Mouse (Mus musculus) NIH3T3 (cell line): ENCODE data around the gene Vopp1.
"Not testable (repeated sequence)": the region's sequence is repeated elsewhere in the genome, so short reads cannot be mapped to it uniquely, and the experiment has no call there.

ENCODE experiments used
- DNase-seq: peaks from one replicate; pipeline ENCODE4 v3.0.0-alpha.2; 2012; ENCODE audit warnings: low read depth

The Vopp1 gene

DNA sequence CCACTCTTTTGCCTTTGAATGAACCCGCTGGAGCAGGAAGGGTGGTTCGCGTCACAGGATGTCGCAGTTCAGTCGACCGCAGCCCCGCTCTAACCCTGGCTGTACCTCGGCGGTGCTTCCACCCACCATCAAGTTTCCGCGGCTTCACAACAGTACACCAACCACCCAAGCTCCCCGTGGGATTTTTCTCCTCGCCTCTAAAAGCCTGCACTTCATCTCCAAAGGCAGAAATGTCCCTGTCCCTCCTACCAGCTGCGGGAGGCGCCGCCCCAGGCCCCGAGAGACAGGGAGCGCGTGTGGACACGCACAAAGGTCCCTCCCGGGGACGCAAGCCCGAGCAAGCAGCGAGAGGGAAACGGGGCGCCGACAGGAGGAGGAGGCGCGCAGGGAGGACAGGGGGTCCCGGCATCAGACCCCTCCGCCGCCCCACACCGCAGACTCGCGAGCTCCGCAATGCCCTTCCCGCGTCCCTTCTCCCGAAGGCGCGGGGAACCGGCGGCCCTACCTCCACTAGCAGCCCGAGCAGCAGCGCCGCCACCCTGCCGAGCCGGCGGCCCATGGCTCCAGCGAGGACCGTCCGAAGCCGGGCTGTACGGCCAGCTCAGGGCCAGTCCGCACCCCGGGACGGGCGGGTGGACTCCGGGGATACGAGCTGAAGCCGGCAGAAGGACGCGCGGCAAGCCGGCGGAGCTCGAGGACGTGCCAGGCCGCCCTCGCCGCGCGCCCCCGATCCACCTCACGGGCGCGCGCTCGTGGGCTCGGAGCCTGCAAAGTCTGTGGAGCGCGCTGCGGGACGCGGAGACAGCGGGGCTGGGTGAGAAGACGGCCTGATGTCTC, at the start of gene Vopp1:
Gene Vopp1, minus strand, starts transcription at position 738 of the 837 bp plus-strand sequence.
- peak; percentile 92 for DNase-seq

DNA sequence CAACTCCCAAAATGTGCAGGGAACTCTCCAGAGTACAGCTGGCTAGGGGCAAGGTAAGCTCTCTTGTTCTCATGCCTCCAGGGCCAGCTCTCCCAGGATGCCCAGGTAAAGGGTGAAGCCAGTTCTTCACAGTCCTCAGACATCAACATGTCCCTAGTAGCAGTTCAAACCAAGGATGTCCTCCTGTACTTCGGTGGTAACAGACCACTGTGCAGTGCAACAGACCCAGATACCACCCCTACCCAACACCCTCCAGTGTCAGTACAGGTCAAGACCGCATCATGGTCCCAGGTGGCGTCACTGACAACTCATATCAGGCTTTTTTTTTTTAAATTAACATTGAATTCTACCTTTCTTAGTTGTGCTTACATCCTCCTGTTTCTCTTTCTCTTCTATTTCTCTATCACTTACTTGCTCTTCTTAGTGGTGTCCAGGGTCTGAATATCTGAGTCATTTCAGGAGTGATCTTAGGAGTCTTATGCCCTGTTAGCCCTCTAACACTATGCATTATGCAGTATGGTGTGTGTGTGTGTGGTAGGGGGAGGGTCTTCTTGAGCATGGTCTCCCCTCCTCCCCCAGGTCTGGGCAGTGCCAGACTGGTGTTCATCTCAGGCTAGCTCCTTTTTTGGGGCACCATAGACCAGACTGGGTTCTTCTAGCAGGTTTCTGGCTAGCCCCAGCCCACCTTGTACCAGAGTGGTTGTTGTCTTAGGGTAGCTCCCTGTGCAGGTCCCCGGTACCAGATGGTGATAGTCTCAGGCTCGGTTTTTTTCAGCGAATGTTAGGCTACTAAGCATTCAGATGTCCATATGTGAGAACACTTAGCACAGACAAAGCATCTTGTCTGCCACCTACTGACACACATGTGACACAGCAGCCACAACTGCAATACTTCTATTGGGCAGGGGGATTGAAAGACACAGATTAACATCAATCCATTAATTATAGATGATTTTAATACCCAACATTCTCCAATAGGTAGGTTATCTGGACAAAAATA, 34.4 kb upstream of the Vopp1 start:
- peak; percentile 76 for DNase-seq

DNA sequence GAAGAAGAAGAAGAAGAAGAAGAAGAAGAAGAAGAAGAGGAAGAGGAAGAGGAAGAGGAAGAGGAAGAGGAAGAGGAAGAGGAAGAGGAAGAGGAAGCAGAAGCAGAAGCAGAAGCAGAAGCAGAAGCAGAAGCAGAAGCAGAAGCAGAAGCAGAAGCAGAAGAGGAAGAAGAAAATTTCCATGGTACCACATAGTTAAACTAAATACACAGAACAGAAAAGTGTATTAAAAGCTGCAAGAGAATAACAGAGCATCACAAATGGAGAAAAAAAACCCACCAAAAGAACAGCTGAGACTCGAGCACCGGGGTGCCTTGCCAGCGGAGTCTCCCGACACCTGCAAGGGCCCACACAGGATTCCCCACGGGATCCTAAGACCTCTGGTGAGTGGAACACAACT, 26.2 kb upstream of the Vopp1 start:
- not testable (repeated sequence) for DNase-seq

DNA sequence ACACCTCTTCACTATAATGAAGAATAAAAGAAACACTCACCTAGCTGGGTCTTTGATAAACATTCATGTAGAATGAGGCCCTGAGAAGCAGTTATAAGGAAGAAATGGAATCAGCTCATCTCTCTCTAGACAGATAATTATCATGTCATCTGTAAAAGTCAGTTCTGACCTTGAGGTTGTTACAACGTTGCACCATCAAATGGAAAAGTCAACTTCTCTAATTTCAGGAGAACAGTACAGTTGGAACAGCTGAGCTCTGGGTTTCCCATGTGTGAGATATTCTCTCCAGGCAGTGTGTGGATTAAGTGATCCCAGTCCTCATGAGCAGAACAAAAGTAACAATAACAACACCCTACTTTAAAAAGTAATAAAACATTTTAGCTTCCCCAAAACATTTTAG, 25.3 kb upstream of the Vopp1 start, which contains the start of gene Vmn1r21:
Gene Vmn1r21, minus strand, starts transcription at position 58 of the 400 bp plus-strand sequence.
- no peak for DNase-seq

DNA sequence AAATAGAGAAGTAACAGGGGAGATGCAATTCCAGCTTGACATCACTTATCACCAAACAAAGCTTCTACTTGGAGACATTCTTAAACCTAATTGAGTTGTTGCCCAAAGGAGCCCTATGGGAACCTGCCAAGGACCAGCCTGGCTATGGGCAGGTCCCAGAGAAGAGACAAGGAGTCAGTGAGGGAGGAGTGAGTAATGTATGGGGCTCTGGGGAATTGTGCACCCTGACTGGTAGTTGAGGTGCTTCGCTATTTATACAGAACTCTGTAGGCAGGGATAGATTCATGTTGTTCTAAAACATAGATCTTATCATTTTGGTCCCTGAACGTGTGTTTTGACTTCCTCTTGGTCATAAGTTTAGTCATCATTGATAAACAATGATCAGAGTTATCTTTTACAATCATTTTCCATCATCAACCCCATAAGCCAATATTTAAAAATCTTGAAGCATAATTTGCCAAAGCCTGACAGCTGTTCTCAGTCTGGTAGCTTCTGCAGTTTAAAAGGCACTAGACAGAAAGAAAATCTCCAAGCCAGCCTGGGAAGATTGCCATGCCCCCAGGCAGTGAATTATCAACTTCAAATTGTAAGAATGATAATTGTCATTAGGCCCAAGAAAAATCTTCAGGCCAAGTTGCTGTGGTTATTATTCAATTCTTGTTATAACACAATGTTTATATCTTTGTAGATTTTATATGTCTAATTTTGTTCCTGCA, 14.9 kb upstream of the Vopp1 start:
- DNase-seq, result peak; percentile 44

DNA sequence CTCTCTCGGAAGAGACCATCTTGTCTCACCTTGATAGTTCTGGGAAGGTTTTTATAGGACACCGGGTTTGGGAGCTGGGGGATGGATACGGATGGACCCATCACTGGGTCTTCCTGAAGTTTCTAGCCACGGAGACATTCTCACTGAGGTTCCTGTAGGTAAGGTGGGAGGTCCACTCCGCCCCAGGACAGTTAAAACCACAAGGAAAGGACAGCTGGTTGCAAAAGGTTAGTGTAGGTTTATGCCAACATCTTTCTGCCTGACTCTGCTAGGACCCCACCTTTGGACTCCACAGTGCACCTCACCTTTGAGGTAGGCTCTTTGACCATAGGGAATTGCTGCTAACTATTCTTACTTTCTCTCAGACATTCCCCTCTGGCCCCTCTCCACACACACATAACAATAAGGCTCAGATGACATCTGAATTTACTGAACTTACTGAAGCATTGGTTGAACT, 328 bp upstream of the Vopp1 start:
- DNase-seq, result no peak

DNA sequence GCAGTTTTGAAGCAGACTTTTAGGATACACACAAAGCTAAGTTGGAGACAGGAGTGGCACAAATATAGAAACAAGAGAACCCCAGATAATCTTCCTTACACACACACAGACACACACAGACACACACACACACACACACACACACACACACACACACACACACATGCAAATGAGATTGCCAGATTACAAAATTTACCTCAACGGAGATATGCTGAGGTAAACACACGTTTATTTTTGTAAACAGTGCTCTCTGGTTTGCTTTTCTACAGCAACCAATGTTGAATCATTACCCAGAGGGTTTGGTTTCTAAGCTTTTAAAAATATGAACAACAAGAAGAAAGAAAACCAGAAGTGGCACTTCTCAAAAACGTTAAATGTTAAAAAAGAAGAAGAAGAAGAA, 1.5 kb downstream of the Vopp1 start:
- no peak for DNase-seq

DNA sequence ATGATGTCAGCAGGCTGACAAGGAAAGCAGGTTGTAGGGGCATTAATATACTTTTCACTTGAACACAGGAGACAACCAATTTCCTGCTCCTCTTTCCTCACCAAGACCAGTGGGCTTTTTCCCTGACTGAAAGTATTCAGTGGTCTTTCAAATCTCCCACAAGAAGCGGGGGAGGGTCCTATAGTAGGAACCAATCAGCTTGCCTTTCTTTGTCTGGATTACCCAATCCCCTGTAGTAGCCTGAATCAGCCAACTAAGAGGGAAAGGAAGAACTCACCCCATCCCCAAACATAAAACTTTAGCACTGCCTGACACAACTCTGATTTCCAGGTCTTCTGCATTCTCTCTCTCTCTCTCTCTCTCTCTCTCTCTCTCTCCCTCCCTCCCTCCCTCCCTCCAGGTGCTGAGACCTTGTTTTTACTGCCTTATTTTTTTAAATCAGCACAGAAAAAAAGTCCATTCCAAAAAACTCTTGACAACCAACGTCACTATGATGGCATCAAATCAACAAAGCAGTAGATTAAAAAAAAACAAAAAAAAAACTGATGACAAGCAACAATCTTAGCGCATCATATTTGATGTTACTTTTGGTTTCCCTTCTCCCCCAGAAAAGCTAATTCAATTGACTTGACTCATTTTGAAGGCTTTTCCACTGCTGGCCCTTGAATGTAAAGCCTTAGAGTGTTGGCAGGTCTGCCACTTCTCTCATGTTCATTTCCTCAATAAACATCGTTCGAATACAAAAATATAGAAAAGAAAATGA, 2.1 kb downstream of the Vopp1 start:
- DNase-seq, result peak; percentile 66

DNA sequence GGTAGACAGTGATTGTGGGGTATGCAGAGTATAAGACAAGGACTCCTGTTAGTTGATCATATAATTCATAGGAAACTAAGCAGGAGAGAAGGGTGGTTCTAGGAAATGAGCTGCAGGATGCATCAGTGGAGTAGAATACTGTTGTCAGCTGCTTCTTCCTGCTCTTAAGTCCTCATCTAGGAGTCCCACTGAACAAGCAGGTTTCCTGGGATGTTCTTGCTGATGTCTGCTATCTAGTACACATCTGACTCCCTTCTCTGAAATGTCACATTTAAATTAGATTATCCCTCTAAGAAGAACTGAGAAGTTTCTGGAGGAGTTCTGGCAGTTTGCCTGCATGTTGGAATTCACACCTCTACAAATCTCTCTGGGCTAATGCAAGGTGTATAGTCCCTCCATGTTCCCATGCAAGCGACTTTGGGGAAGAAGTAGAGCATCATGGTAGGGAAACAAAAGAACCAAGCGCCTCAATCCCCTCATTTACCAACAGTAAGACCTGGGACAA, 10.5 kb downstream of the Vopp1 start:
- DNase-seq, result no peak

DNA sequence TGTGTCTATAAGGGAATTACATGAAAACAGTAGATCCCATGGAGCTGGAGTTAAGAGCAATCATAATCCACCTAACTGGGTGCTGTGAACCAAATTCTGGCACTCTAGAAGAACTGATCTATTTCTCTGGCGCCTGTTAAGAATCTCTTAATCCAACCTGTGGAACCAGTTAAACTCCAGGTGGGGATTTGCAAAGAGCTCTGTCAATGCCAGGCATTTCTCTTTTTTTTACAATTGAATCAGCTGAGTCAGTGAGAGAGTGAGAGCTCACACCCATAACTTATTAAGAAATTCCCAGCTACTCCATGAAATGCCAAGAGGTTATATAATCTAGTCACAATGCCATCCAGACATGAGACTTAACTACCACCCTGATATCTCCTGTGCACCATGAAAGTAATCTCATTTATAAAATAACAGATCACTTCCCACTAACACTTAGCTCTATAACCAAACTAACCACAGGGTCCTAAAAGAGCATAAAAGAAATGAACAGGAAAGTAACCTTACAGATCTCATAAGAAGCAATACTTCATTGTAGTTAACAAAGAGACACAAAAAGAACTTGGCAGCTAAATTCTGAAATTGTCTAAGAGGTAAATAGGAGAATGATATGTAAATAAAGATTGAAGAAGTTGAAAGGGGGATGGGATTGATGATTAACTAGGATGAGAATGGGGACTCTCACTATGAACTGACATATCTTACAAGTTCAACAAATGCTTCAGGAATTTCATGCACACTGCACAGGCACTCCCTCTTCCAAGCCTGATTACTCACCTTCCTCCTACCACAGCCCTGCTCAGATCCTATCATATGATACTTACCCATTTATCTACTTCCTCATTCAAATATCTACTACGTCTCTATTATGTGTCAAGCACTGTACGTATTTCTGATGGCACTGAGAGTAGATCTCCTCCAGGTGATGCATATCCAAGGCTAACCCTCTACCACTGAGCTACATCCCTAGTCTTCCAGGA, 12.9 kb downstream of the Vopp1 start:
- DNase-seq, result peak; percentile 44

DNA sequence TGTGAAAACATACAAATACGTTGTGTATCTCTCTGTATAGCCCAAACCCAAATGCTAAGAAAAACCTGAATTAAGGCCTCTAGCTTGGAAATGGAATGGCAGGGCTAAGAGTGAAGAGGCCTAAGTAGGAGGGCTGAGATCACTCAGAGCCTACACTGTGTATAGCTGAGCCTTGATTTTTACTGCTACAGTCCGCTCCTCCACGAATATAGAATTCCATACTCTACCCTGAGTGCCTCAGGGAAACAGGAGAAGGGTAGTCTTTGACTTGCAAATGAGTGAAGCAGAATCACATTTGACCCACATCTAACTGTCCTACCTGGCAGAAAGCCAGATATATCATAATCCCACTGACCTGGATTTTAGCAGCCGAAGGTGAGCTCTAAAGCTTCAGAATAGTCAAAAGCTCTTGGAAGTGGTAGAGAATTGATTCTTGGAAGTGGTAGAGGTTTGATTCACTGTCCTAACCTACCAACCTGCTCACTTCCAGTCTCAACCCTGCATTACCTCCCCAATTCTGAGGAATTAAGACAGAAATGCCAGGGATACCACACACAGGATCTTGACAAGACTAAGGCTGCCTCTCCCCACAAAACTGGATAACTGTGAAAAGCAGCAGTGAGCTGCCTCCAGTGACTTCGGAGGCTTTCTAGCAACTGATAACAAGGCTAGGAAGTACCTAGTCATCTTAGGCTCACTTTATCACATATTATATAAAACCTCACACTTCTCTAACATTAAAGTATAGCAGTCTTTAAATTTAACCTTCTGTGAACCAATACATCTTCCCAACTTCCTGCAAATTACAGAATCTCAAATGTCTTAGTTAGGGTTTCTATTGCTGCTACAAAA, 19.5 kb downstream of the Vopp1 start:
- no peak for DNase-seq

DNA sequence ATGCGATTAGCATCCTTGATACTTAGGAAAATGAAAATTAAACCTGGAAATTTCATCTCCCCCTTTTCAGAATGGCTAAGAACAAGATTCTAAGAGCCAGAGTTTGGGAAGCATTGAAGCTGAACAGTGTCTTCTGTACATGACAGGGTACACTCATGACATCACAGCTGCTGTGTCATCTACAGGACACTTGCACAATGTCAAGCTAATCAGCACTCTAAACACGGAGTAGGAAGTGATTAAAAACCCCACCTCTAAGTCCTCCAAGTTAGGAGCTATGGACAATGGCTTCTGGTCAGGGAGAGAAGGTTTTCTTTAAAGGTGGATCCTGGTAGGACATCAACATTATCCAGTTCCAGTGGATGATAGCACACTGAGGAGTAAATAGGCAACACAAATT, 21.8 kb downstream of the Vopp1 start:
- DNase-seq, result no peak

DNA sequence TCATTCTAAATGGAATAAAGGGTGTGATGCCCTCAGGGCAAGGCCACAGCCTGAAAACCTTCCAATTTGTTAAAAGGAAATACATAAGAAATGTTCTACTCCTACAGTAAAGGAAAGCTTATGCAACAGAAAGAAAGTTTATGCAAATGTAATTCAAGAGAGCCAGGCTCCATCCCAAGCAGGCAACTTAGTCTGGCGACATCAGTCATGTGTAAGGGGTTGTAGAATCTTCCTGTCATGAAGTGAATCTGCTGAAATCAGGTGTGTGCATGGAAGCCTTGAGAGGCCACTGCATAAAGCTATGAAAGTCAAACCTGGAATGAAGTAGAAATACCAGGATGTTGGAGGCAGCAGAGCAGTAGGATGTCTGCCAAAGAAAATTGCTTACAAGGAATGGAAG, 26.0 kb downstream of the Vopp1 start:
- peak; percentile 20 for DNase-seq

DNA sequence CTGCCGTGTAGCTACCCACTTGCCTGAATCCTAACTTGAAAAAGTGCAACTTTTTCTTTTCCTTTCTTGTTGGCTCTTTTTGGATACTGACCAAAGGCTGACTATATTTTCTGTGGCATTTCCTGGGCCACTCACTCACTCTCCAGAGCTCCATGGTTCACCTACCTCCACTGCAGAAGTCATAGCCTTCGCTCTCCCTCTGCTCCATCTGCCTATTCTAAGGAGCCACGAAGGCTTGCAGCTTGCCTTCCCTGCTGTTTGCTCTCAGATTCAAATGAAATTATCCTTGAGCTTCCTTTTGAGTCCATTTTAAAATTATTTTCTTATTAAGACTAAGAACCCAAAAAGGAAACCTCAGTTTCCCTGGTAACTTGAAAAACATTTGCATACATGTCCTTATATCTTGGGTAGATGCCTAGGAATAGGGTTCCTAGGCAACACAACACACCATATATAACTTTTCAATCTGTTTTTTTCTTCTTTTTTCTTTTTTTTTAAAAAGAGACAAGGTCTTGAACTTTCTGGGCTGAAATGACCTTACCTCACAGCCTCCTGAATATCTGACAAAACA, 28.0 kb downstream of the Vopp1 start:
- DNase-seq, result no peak

DNA sequence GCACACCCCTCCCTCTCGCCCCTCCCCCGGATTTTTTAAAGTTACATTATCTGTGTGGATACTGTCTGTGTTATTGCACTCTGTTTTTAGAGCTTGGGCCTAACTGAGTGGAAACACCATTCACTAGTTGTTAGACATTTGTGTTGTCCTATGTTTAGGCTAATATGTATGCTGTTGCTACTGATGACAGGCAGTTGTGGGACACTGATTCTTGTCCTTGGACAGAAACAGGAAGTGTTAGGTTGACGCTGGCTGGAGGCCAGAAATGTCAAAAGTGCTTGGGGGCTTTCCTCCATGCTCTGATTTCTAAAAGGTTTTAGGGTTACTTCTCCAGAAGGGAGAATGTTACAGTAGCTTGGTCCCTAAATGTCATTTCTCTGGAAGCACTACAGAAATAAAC, 29.1 kb downstream of the Vopp1 start:
- DNase-seq, result no peak

DNA sequence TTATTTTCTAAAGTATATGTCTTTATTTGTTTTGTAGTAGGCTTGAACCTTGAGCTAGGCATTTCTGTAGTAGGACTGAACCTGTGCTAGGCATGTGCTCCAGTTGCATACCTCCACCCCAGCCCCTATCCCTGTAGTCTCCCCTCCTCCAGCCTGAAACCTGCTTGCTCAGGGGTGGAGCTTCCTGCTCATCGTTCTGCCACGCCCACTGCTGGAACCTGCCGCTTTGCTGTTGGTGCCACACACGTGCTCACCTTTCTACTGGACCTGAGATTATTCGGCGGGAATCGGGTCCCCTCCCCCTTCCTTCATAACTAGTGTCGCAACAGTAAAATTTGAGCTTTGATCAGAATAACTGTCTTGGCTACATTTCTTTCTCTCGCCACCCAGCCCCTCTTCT, 32.1 kb downstream of the Vopp1 start:
- not testable (repeated sequence) for DNase-seq

DNA sequence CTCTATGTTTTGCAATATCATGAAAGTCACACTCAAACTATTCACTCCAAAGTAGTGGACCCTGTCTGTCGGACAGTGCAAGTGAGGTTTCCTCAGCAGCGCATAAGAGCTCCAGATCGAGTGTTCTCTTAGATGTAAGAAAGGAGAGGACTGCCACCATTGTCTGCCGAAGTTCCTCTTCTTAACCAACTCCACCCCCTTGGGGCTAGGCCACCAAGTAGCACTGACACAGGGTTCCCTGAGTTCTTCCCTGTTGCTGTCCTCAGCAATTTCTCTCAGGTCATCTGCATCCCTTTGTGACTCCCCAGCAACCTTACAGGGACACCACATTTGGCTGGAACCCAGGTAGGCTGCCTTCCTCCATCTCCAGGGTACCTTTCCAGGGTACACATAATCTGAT, 34.4 kb downstream of the Vopp1 start:
- no peak for DNase-seq

DNA sequence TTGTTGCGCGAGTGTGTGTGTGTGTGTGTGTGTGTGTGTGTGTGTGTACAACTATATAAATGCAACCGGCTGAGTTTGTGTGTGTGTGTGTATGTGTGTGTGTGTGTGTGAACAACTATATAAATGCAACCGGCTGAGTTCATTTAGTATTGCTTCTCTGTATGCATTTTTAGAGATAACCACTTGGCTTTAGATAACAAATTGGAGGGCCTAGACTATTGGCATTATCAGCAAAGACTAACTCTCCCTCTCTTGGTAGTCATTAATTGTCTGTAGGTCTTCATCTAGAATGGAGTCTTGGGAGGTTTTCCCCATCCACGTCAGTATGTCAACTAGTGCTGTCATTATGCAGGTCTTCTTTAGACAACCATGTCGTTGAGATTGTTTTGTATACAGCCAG, 37.6 kb downstream of the Vopp1 start:
- no peak for DNase-seq
